Mouse (Mus musculus) CD4-positive naive resting alpha-beta T cell, adult 76 days (primary cell): ENCODE results near the gene Tgfb3. TPM values are rescaled to one million over a fixed set of nuclear protein-coding genes. Genes with fewer than 3 reads are reported as not detected.

Experiments
- total RNA-seq: library from RNA; stranded (reverse); gene quantifications from one replicate; pipeline ENCODE4 v1.2.4, GENCODE M21; 2023

The Tgfb3 gene
- 1.7 TPM for total RNA-seq

DNA sequence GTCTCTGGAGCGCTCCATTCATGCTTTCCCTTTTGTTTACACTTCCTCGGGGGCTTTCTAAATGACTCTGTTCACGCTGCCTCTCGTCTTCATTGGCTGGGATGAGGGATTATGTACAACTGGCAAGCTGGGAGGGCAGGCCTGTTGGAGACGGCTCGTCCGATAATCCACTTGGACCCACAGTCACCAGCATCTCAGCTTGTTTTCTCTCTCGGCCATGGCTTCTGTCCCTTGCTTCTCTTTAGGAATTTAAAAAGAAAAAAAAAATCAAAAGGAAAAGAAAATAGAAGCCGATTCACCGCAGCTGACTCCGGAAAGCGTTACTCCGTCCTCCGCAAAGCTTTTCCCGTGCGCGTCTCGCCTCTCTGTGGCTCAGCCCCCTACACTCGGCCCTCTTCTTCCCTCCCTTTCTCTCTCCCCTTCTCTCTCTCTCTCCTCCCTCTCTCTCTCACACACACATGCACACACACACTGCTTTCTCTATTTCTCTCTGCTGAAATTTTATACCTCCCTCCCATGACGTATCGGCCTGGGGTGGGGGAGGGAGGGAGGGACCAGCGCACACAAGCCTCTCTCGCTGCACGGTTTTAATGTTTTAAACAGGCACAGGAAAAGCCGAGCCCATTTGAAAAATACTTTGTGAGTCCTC is at the start of gene Tgfb3:
Tgfb3 (minus strand) TSS at position 489 of the 649 bp plus-strand sequence.

GRCm38 (mm10) chr12:86082481-86083012 is 3.7 kb upstream of the Tgfb3 start, which contains the start of gene Ift43:
TSS of gene Ift43 (plus strand) at chr12:86082541.

Other genes with a start within 250 kb of the Tgfb3 start
- not detected for gene Ift43, start 3.5 kb upstream of the Tgfb3 start, total RNA-seq
- 58.2 TPM for gene Gpatch2l, start 162.8 kb upstream of the Tgfb3 start, total RNA-seq